Mouse (Mus musculus) olfactory bulb, adult 2 months (tissue): ENCODE data around the gene Dlgap4. TPM values are rescaled to one million over a fixed set of nuclear protein-coding genes. Genes with fewer than 3 reads are reported as not detected.

Source experiments
- H3K27ac ChIP-seq: fragments of 200-500 bp; 2 replicates; pipeline ENCODE4 v1.5.1; 2012; ENCODE audit warnings: low read depth, low read length; ENCODE audit not compliant: insufficient read depth
- H3K4me1 ChIP-seq: fragments of 200-500 bp; 2 replicates; pipeline ENCODE4 v1.6.1; 2012; ENCODE audit warnings: low read length; ENCODE audit not compliant: control insufficient read depth, insufficient read depth
- H3K4me3 ChIP-seq: fragments of 200-500 bp; 2 replicates; pipeline ENCODE4 v1.5.1; 2012; ENCODE audit warnings: mild to moderate bottlenecking, low read depth, low read length, moderate library complexity; ENCODE audit not compliant: insufficient read depth
- CTCF ChIP-seq: fragments of 200-500 bp; IDR thresholded peaks from 2 replicates; pipeline ENCODE4 v1.5.1; 2012; ENCODE audit warnings: low read depth, mild to moderate bottlenecking, low read length, moderate library complexity; ENCODE audit not compliant: insufficient read depth
- POLR2A ChIP-seq: fragments of 200-500 bp; IDR thresholded peaks from 2 replicates; pipeline ENCODE4 v1.6.1; 2012; ENCODE audit warnings: mild to moderate bottlenecking, low read depth, low read length, moderate library complexity; ENCODE audit not compliant: insufficient read depth
- WGBS: fragments of 180-500 bp; shearing (Covaris S2); methylation state at CpG from one replicate; pipeline ENCODE4 v1.1.7; 2018; 5-methylcytosine and 5-hydroxymethylcytosine counted together
- polyA plus RNA-seq: library from polyadenylated mRNA; stranded (reverse); fragments of >200 nt; gene quantifications from 2 replicates; pipeline ENCODE4 v1.2.4, GENCODE M21; 2012; ENCODE audit warnings: low replicate concordance; ENCODE audit not compliant: missing spikeins, insufficient read depth, insufficient read length

Gene Dlgap4
- polyA plus RNA-seq, 1 experiment, result not detected

DNA sequence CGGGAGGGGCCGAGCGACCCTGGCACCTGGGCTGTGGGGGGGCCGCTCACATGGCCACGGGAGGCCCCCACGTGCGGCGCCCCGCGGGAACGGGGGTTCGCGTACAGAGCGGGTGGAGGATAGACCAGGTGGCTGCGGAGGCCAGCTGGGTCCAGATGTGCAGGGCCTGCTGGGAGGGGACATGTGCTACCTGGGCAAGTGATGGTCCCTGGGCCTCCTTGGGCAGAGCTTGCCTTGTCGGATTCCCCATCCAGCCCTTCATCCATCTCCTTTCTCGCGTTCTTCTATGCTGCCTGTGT is 702 bp downstream of the Dlgap4 start:
- 2% methylated on average over 18 of the region's 18 CpGs for WGBS
- H3K27ac ChIP-seq, result peak overlapping the region; percentile 95
- peaks cover 39% of the 10 kb centered on the region for H3K4me1 ChIP-seq
- H3K4me3 ChIP-seq, result peak overlapping the region; percentile 97
- no peak for TF ChIP-seq CTCF
- TF ChIP-seq POLR2A, result no peak

DNA sequence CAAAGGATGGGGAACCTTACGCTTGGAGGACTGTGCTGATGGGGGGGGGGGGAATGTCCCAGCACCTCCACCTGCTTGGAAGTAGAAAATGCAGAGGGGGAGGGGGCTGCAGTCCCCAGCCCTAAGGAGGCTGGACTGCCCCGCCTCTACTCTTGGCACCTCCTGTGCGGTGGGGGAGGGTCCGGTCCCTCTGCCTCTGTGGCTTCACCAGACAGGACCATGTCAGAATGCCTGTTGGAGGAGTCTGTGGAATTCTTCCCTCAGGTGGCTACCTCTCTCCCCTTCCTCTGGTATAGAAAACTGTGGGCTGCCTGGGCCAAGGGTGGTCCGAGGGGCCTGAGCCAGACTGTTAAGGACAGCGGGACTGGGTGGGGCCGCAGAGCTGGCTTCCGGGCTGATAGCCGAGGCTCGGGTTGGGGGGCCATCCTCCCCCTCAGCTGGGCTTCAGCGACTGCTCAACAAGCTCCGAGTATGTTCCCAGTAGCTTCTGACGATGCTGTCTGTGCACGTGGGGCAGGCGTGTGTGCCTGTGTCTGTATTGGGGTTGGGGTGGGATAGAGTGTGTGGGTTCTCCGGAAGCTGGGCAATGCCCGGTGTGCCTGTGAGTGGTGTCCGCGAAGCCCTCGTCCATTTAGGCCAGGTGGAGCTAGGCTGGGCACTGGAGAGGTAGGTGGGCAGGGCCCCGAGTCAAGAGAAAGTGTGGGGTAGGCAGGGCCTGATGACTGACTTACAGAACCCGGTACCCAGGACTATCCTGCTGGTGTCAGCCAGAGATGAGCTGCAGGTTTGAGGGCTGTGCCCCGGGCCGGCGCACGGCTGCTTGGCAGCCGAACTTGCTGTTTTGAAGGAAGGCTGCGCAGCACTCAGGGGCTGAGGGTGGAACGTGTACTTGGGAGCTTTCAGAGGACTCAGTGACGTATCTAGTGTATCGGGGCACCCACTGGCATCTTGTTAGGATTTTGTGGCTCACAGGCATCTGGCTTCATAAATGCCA is 1.5 kb downstream of the Dlgap4 start:
- H3K4me3 ChIP-seq, result peak overlapping the region; percentile 97
- TF ChIP-seq POLR2A, result no peak
- TF ChIP-seq CTCF, result no peak
- peaks cover 47% of the 10 kb centered on the region for H3K4me1 ChIP-seq
- H3K27ac ChIP-seq, result no peak overlapping the region
- WGBS, result 6% methylated on average over 31 of the region's 31 CpGs

DNA sequence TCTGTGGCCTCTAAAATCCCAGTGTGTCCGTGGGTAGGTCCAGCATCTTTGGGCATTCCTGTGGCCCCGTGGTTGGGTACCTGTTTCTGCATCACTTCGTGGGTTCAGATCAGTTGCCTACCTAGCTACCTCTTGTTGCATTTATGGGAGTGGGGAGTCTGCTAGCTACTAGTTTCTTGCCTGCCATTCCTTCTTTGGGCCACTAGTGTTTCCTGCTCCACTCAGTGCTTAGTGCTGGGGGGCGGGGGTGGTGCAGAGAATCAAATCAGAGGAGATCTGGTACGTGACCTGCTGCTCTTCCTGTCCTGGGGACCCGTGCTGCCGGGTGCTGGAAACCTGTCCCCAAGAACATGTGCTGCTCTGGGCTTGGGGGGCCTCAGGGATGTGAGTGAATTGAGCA is 3.0 kb downstream of the Dlgap4 start:
- TF ChIP-seq CTCF (no peak; the same call in 1 of the 2 replicates), POLR2A (no peak)
- Histone ChIP-seq H3K4me3 (peak overlapping the region; percentile 9), H3K4me1 (peaks cover 56% of the 10 kb centered on the region), H3K27ac (no peak overlapping the region)
- WGBS, result 62% methylated on average over 7 of the region's 7 CpGs

DNA sequence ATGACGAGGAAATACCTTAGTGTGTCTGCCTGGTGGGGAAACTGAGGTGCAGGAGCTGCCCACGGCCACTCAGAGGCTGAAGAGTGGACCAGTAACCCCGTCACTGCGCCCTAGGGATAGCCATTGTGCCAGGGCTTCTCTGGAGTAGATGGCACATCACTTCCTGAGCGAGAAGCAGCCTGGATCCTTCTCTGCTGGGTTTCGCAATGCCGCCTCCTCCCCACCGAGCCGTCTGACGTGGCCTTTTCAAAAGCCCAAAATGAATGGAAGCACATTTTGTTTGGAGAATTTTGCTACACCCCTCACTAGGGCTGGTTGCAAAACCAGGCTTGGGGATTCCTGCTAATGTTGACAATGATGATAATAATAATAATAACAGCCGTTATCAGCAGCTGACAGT is 4.0 kb downstream of the Dlgap4 start:
- no peak for TF ChIP-seq CTCF
- TF ChIP-seq POLR2A, result no peak
- H3K4me3 ChIP-seq, result peak overlapping the region; percentile 33
- 12% methylated on average over 11 of the region's 11 CpGs for WGBS
- H3K4me1 ChIP-seq, result peaks cover 65% of the 10 kb centered on the region
- peak overlapping the region; percentile 71 for H3K27ac ChIP-seq

GRCm38 (mm10) chr2:156620874-156621273 is 7.4 kb downstream of the Dlgap4 start:
- WGBS, result 84% methylated on average over 8 of the region's 8 CpGs
- H3K4me3 ChIP-seq, result no peak overlapping the region
- no peak for TF ChIP-seq POLR2A
- TF ChIP-seq CTCF, result no peak
- peaks cover 80% of the 10 kb centered on the region for H3K4me1 ChIP-seq
- H3K27ac ChIP-seq, result no peak overlapping the region

GRCm38 (mm10) chr2:156621449-156621848 is 7.9 kb downstream of the Dlgap4 start:
- TF ChIP-seq POLR2A, result no peak
- TF ChIP-seq CTCF, result no peak
- Histone ChIP-seq H3K4me1 (peaks cover 81% of the 10 kb centered on the region), H3K4me3 (no peak overlapping the region), H3K27ac (no peak overlapping the region)
- WGBS, result 48% methylated on average over 5 of the region's 5 CpGs

DNA sequence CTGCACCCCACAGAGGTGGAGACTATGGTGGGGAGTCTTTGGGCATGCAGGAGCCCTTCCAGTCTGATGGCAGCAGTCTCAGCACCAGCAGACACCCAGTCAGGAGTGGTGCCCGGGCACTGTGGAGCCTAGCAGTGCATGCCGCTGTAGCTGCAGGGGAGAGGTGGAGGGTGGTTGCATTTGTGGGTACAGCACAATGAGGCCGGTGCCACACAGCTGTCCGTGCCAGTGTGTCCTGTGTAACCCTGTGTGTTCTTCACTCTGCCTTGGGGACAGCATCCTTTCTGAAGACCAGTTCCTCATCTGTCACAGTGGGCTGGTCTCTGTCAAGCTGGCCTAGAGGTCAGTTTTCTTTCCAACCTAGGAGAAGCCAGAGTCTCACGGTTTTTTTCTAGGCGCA is 8.7 kb downstream of the Dlgap4 start:
- Histone ChIP-seq H3K4me1 (peaks cover 76% of the 10 kb centered on the region), H3K4me3 (no peak overlapping the region), H3K27ac (no peak overlapping the region)
- 68% methylated on average over 6 of the region's 6 CpGs for WGBS
- TF ChIP-seq CTCF (no peak), POLR2A (no peak)

DNA sequence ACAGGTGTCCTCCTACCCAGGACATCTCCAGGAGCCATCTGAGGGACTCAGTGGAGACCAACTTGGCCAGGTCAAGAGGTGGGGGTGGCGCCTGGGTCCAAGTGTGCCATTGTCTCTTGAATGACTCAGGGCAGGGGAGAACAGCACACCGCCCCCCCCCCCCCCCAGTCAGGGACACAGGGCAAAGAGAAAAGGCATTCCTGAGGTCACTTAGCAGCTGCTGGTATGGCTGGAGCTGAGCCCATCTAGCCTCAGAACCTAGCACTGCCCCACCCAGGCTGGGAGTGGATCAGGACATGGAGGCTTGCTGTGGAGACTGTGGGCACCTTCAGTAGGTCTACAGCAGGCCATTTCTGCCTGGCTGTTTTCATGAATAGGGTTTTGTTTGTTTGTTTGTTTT is 9.7 kb downstream of the Dlgap4 start:
- no peak overlapping the region for H3K4me3 ChIP-seq
- H3K27ac ChIP-seq, result no peak overlapping the region
- peaks cover 74% of the 10 kb centered on the region for H3K4me1 ChIP-seq
- WGBS, result 90% methylated on average over 2 of the region's 2 CpGs
- no peak for TF ChIP-seq POLR2A
- no peak for TF ChIP-seq CTCF

GRCm38 (mm10) chr2:156625307-156625706 is 11.8 kb downstream of the Dlgap4 start:
- H3K4me1 ChIP-seq, result peaks cover 56% of the 10 kb centered on the region
- H3K27ac ChIP-seq, result 0 out of 2 replicates have a peak overlapping the region, but pooled peaks have one; percentile 12
- H3K4me3 ChIP-seq, result no peak overlapping the region
- WGBS, result 57% methylated on average over 18 of the region's 18 CpGs
- 0 out of 2 replicates have a peak, but pooled peaks have one; percentile 11 for TF ChIP-seq CTCF
- no peak for TF ChIP-seq POLR2A
